Mouse (Mus musculus): ENCODE measurements around the gene Cxcl16.

DNA sequence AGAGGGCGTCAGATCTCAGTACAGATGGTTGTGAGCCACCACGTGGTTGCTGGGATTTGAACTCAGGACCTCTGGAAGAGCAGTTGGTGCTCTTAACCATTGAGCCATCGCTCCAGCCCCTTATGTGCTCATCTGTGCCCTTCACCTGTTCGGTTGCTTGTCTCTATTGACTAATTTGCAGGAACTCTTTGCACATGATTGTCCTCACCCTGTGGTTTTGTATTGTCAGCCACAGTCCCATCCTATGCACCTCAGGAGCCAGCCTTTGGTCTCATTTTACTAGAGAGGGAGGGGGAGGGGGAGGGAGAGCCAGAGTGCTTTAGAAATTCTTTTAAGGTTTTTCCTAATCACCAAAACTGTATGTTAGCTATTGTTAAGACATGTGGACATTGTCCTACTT, 41.6 kb downstream of the Cxcl16 start:
- no peak for TF ChIP-seq POLR2A (IDR thresholded peaks at IDR 0.05; ENCODE audit: insufficient read length, low read depth)
- no peak for TF ChIP-seq TCF12 (IDR thresholded peaks at IDR 0.05; ENCODE audit: insufficient read depth, poor library complexity, severe bottlenecking)
